Mouse (Mus musculus) hindbrain, embryonic 14.5 days (tissue): ENCODE results near the gene Itpr1. TPM values are rescaled to one million over a fixed set of nuclear protein-coding genes. Genes with fewer than 3 reads are reported as not detected.

ENCODE experiments used
- ATAC-seq: fragments of 200-750 bp; cut with Nextera tagmentation; 2 replicates; pipeline ENCODE4 v1.8.0; 2017; ENCODE audit warnings: moderate number of reproducible peaks, mild to moderate bottlenecking, moderate TSS enrichment, moderate library complexity; ENCODE audit not compliant: low FRiP score
- DNase-seq: peaks from one replicate; pipeline ENCODE4 v3.0.0-alpha.2; 2015; ENCODE audit warnings: low spot score
- H3K27ac ChIP-seq: fragments of 300-500 bp; sonication (generic); 2 replicates; pipeline ENCODE4 v1.5.1; 2014; ENCODE audit warnings: mild to moderate bottlenecking, moderate library complexity
- H3K27me3 ChIP-seq: fragments of 300-500 bp; sonication (generic); 2 replicates; pipeline ENCODE4 v1.6.1; 2014; ENCODE audit warnings: mild to moderate bottlenecking, low read length, mixed read lengths; ENCODE audit not compliant: control insufficient read depth, insufficient read depth
- H3K36me3 ChIP-seq: fragments of 300-500 bp; sonication (generic); replicated peaks from 2 replicates; pipeline ENCODE4 v1.6.1; 2014; ENCODE audit not compliant: control insufficient read depth, insufficient read depth
- H3K4me1 ChIP-seq: fragments of 300-500 bp; sonication (generic); replicated peaks from 2 replicates; pipeline ENCODE4 v1.6.1; 2014; ENCODE audit warnings: antibody characterized with exemption, low read length, mixed read lengths; ENCODE audit not compliant: control insufficient read depth, insufficient read depth
- H3K4me2 ChIP-seq: fragments of 300-500 bp; sonication (generic); replicated peaks from 2 replicates; pipeline ENCODE4 v1.6.1; 2014; ENCODE audit warnings: mild to moderate bottlenecking, moderate library complexity
- H3K4me3 ChIP-seq: fragments of 300-500 bp; sonication (generic); replicated peaks from 2 replicates; pipeline ENCODE4 v1.5.1; 2014; ENCODE audit warnings: mild to moderate bottlenecking, low read length
- H3K9ac ChIP-seq: fragments of 300-500 bp; sonication (generic); 2 replicates; pipeline ENCODE4 v1.6.1; 2014
- H3K9me3 ChIP-seq: fragments of 300-500 bp; sonication (generic); 2 replicates; pipeline ENCODE4 v1.6.1; 2016; ENCODE audit warnings: low read length; ENCODE audit not compliant: control insufficient read depth
- WGBS: fragments of 180-500 bp; shearing (Covaris S2); extraction: QIAGEN DNeasy Blood & Tissue Kit; methylation state at CpG from one replicate; pipeline ENCODE4 v1.1.7; 2014; 5-methylcytosine and 5-hydroxymethylcytosine counted together
- polyA plus RNA-seq: library from polyadenylated mRNA; unstranded; fragments of >200 nt; fragmentation: Nextera tagmentation; extraction: Ambion mirVana; gene quantifications from 2 replicates; pipeline ENCODE4 v1.2.1, GENCODE M21; 2014

The Itpr1 gene
- polyA plus RNA-seq, 1 experiment from 2014 or later: 6.5 TPM

DNA sequence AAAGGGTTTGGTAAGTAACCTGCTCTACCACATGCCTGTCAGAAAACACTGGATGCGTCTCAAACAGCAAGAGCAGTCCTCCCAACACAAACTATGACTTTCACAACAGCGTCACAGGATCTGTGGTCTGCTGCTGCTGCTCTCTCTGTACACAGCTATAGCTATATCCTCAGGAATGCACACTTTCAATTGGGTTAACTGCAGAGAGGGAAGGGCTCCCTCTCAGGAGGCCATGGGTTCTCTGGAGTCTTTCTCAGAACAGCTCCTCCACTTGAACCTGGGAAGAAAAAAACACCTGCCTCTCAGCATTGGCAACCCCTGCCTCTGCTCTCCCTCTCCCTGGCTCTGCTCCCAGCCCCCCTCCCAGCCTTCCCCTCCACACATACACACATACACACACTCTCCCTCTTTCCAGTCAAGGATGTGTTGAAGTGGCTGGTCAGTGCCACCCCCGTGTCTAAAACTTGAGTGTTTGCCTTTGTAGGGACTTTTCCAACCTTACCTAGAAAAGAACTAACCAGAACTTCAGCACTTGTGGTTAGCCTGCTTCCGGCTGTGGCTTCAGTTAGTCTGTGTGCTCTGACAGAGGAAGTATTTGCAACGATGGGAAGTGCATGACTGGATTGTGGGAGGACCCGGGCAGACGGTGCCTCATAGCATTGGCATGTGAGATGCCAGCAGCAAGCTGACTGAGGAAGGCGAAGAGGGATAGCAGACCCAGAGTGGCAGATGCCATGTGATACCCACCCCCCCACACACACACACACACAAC is 323.8 kb downstream of the Itpr1 start:
- Histone ChIP-seq H3K4me1 (0 out of 2 replicates have a peak, but pooled peaks cover 4% of the 10 kb centered on the region), H3K36me3 (no peaks in the 10 kb centered on the region), H3K9me3 (no peaks in the 10 kb centered on the region), H3K27ac (no peak overlapping the region), H3K4me2 (no peak overlapping the region), H3K4me3 (no peak overlapping the region), H3K27me3 (no peaks in the 10 kb centered on the region), H3K9ac (no peak overlapping the region)
- no peak for DNase-seq
- no peak for ATAC-seq
- WGBS: 91% methylated on average over 8 of the region's 8 CpGs

DNA sequence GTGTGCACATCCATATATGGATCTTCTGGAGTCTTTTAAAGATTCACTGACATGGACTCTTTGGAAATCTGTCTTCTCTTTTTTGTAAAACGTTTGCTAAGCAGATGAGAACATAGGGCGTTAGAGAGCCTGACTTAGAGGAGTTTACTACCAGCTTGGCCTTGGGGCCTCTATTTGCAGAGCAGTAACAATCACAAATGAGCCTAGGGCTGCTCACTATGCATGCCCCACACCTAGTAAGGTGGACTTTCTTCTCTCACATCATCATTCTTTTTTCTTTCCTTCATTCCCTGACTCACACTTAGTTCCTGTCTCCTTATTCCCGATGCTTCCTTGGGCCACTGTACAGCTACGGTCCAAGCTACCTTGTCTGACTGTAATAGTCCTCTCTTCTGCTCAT is 325.5 kb downstream of the Itpr1 start:
- Histone ChIP-seq H3K9ac (no peak overlapping the region), H3K27ac (no peak overlapping the region), H3K4me1 (no peaks in the 10 kb centered on the region), H3K27me3 (no peaks in the 10 kb centered on the region), H3K36me3 (no peaks in the 10 kb centered on the region), H3K9me3 (no peaks in the 10 kb centered on the region), H3K4me2 (no peak overlapping the region), H3K4me3 (no peak overlapping the region)
- 81% methylated on average over 4 of the region's 4 CpGs for WGBS
- ATAC-seq (no peak), DNase-seq (no peak)

DNA sequence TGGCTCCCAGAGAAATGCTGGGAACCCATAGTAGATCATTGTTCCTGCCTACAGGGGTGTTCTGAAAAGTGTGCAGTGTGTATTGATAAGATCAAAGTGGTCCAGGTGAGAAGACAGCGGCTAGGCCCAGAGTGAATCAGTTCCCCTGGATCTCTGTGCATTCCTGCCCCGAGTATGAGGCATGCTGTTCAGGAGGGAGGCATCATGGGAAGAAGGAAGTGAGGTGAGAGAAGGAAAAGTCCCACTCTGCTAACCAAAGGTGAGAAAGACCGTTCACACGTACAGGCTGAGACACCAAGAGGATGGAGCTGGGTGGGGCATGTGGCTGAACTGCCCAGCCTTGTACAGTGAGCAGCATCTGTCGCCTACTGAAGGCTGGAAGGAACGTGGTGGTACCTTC is 327.5 kb downstream of the Itpr1 start:
- H3K27ac ChIP-seq: no peak overlapping the region
- H3K9me3 ChIP-seq: no peaks in the 10 kb centered on the region
- 95% methylated on average over 6 of the region's 6 CpGs for WGBS
- H3K4me1 ChIP-seq: no peaks in the 10 kb centered on the region
- no peak overlapping the region for H3K9ac ChIP-seq
- H3K36me3 ChIP-seq: no peaks in the 10 kb centered on the region
- H3K4me2 ChIP-seq: no peak overlapping the region
- H3K4me3 ChIP-seq: no peak overlapping the region
- DNase-seq (no peak), ATAC-seq (no peak)
- H3K27me3 ChIP-seq: no peaks in the 10 kb centered on the region

DNA sequence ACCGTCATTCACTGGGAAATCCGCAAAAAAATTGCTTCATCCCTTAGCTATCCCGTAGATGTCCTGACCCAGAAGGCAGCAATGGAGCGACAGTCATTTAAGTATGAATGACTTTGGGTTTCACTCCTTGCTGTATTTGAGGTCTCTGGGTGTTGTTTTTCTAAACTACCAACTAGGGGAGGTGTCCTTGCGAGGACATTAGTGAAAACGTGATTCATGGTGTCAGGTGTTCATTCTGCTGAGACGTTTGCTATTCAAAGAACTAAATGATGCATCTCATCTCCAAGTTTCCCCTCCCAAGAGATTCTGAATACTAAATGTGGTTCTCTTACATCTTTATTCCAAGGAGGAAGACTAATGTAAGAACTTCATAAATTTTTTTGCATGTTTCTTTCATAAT is 332.0 kb downstream of the Itpr1 start:
- WGBS: 73% methylated on average over 7 of the region's 7 CpGs
- H3K36me3 ChIP-seq: no peaks in the 10 kb centered on the region
- no peak overlapping the region for H3K4me3 ChIP-seq
- no peaks in the 10 kb centered on the region for H3K4me1 ChIP-seq
- H3K27ac ChIP-seq: no peak overlapping the region
- ATAC-seq (no peak), DNase-seq (no peak)
- H3K9ac ChIP-seq: no peak overlapping the region
- no peak overlapping the region for H3K4me2 ChIP-seq
- no peaks in the 10 kb centered on the region for H3K9me3 ChIP-seq
- no peaks in the 10 kb centered on the region for H3K27me3 ChIP-seq

DNA sequence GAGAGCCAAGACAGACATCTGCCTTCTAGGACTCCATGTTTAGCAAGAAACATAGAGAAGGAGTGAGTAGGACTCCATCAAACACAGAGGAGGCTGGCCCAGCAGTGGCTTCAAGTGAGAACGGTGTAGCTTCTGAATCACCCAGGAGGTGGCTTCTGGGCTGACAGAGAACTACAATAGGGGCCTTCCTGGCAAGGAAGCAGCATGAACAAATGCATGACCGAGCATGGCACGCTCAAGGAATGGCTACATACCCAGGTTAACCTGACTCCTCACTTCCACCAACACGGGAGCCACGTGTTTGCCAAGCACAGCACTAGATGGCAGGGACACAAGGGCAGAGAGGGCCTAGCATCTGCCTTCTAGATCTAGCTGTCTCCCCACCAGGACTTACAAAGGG is 332.6 kb downstream of the Itpr1 start:
- Histone ChIP-seq H3K9me3 (no peaks in the 10 kb centered on the region), H3K4me2 (no peak overlapping the region), H3K27ac (no peak overlapping the region), H3K36me3 (no peaks in the 10 kb centered on the region), H3K27me3 (no peaks in the 10 kb centered on the region), H3K4me1 (no peaks in the 10 kb centered on the region), H3K9ac (no peak overlapping the region), H3K4me3 (no peak overlapping the region)
- DNase-seq: no peak
- no peak for ATAC-seq
- WGBS: 65% methylated on average over 5 of the region's 5 CpGs

DNA sequence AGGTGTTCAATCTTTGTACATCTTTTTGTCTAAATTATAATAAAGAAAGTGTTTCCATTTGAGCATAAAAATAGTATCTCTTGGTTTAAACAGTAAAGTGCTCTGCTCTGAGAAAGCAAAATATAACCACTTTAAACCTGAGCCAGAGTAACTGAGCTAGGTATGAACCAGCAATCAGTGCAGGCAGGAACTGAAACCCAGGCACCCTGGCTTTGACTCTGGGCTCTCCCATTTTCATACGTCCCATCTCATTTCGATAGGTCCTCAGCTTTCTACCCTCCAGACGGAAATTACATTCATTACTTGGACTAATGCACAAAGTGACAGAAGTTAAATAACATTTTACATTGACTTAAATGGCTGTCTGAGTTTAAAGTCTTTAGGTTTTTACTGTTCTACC is 335.5 kb downstream of the Itpr1 start:
- Histone ChIP-seq H3K9ac (no peak overlapping the region), H3K27me3 (no peaks in the 10 kb centered on the region), H3K9me3 (no peaks in the 10 kb centered on the region), H3K4me3 (no peak overlapping the region), H3K4me1 (no peaks in the 10 kb centered on the region), H3K36me3 (no peaks in the 10 kb centered on the region), H3K27ac (no peak overlapping the region), H3K4me2 (no peak overlapping the region)
- no peak for ATAC-seq
- DNase-seq: no peak
- 95% methylated on average over 3 of the region's 3 CpGs for WGBS

DNA sequence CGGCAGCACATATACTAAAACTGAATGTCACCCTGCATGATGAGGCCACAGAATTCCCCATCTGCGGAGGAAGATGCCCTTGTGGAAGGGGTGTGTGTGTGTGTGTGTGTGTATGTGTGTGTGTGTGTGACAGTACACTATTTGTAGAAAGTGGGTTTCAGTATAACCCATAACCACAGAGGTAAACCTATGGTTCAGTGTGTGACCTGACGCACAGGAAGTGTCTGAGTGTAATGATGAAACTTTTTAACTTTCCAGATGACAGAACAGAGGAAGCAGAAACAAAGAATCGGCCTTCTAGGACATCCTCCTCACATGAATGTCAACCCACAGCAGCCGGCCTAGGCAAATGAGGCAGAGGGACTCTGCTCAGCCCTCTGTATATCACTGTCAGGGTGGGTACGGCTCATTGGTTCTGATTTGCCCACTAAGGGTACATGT is 336.6 kb downstream of the Itpr1 start:
- Histone ChIP-seq H3K4me3 (no peak overlapping the region), H3K36me3 (no peaks in the 10 kb centered on the region), H3K4me1 (no peaks in the 10 kb centered on the region), H3K9ac (no peak overlapping the region), H3K9me3 (no peaks in the 10 kb centered on the region), H3K4me2 (no peak overlapping the region), H3K27ac (no peak overlapping the region), H3K27me3 (no peaks in the 10 kb centered on the region)
- ATAC-seq: no peak
- 71% methylated on average over 6 of the region's 6 CpGs for WGBS
- DNase-seq: no peak

DNA sequence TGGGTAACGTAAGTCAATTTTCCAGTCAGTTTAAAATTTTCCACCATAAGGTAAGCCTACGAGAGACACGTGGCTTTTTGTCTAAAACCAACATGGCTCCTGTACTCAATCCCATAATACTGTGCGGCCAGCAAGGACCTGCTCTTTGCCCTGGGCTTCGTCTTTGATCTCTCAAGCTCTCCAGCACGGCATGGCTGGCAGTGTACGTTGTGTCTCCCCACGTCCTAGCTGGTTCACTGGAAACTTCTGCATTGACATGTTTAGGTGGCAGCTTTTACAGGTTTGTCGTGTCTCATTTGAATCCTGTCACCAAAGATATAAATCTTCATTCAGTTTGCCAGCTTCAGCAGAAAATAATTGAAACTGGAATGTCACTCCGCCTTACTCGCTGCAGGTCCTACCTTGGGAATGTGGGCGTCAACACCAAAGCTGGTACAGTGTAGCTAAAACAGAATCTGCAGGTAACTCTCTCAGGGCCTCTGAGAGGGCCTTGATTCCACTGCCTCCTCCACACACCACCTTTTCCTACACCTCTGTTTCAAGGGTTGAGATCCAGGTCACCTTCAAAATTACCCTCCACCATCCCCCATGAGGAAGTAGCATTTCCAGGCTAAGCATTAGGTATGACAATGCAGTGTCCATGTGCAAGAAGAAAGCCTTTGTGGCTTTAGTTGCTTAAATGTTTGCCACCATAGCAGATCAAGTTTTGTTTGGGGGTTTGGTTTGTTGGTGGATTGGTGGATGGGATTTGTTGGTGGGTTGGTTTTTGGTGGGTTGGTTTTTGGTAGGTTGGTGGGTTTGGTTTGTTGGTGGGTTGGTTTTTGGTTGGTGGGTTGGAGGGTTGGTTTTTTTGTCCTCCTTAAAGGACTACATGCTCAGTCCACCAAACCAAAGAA is 339.1 kb downstream of the Itpr1 start:
- Histone ChIP-seq H3K9me3 (no peaks in the 10 kb centered on the region), H3K4me3 (no peak overlapping the region), H3K4me1 (no peaks in the 10 kb centered on the region), H3K27ac (no peak overlapping the region), H3K36me3 (no peaks in the 10 kb centered on the region), H3K9ac (no peak overlapping the region), H3K27me3 (no peaks in the 10 kb centered on the region), H3K4me2 (no peak overlapping the region)
- DNase-seq: no peak
- no peak for ATAC-seq
- WGBS: 91% methylated on average over 12 of the region's 12 CpGs

DNA sequence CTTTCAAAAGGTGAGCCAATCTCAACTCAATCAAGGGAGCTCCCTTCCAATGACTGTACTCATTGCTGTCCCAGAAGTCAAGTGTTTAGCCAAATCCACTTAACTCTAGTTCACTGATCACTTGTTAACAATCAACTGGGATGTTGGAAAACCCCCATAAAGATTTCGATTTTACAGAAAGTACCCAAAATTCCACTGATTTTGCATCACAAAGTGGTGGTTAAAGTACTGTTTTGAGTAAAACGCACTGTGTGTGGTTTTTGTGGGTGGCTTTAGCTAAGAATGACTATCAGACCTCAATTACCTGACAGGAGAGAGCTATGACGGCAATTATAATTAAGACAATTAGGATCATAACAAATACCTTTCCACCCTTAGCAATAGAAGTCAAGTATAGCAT is 340.1 kb downstream of the Itpr1 start:
- WGBS: 92% methylated on average over 3 of the region's 3 CpGs
- H3K27ac ChIP-seq: no peak overlapping the region
- H3K9ac ChIP-seq: no peak overlapping the region
- no peak overlapping the region for H3K4me3 ChIP-seq
- H3K27me3 ChIP-seq: no peaks in the 10 kb centered on the region
- DNase-seq: no peak
- H3K4me1 ChIP-seq: no peaks in the 10 kb centered on the region
- no peaks in the 10 kb centered on the region for H3K36me3 ChIP-seq
- no peaks in the 10 kb centered on the region for H3K9me3 ChIP-seq
- no peak overlapping the region for H3K4me2 ChIP-seq
- no peak for ATAC-seq
